Comparison of ENCODE assay signal across 9 mouse cellular contexts in genomic region chr19:4442408-4442807, GRCm38 (mm10). TPM values are rescaled to one million over a fixed set of nuclear protein-coding genes. Genes with fewer than 3 reads are reported as not detected.
DNase-seq lines count a peak whose midpoint lies in the region; ATAC-seq lines count a peak whose summit lies in the region.
"Had no signal": no experiment of that assay in that cellular context is flagged by ENCODE, and none has a peak within 500 bp of the region (broad histone marks: within the 10 kb centered on the region; RNA-seq: fewer than 3 reads in every experiment).

No protein-coding gene starts in this region.

- H3K27me3 ChIP-seq in heart, embryonic 16.5 days (ENCODE audit: control insufficient read depth, insufficient read depth, low read length): no peaks in the 10 kb centered on the region

- WGBS in heart, embryonic 16.5 days: 7% methylated on average over 3 of the region's 3 CpGs

- peak; percentile 53 for DNase-seq in ES-CJ7 (ENCODE audit: low read depth, low spot score)
- peak; percentile 28 for DNase-seq in brain, embryonic 18.5 days (ENCODE audit: low read depth, low spot score)
- peak; percentile 82 to 88 for DNase-seq in kidney, postnatal 36 days
- DNase-seq in lung, adult 18-20 months: peak; percentile 58 to 70
- peak; percentile 71 for DNase-seq in ovary, postnatal 36 days (ENCODE audit: low spot score)
- DNase-seq in thymus, postnatal 36 days: peak; percentile 56 to 64

- no peaks in the 10 kb centered on the region for H3K36me3 ChIP-seq in heart, embryonic 16.5 days (ENCODE audit: control insufficient read depth, insufficient read depth)

- ATAC-seq in erythroid progenitor cell, adult 5-6 weeks (replicated peaks; ENCODE audit: low FRiP score, poor library complexity, severe bottlenecking): peak; percentile 65
- no peak for ATAC-seq in heart, embryonic 16.5 days (replicated peaks; ENCODE audit: extremely low read depth, insufficient read depth, low FRiP score)

- H3K4me1 ChIP-seq in heart, embryonic 16.5 days (ENCODE audit: control insufficient read depth, insufficient read depth, low read length): peaks cover 33% of the 10 kb centered on the region

- H3K9ac ChIP-seq in heart, embryonic 16.5 days (ENCODE audit: low read length): no peak overlapping the region

- no peaks in the 10 kb centered on the region for H3K9me3 ChIP-seq in heart, embryonic 16.5 days (replicated peaks; ENCODE audit: control insufficient read depth, low read length)

- 0 out of 2 replicates have a peak overlapping the region, but pooled peaks have one; percentile 19 for H3K27ac ChIP-seq in heart, embryonic 16.5 days (ENCODE audit: low read length)

- no peak overlapping the region for H3K4me2 ChIP-seq in heart, embryonic 16.5 days (ENCODE audit: low read depth, low read length)

- H3K4me3 ChIP-seq in heart, embryonic 16.5 days (ENCODE audit: low read length): no peak overlapping the region

RNA-seq across cellular contexts. Expression of gene Rhod, which starts 3.2 kb away (rescaled TPM):
- total RNA-seq in erythroid progenitor cell, adult 5-6 weeks (2015; ENCODE audit: low replicate concordance): not detected in 2 replicates
- not detected in 2 replicates for total RNA-seq in erythroid progenitor cell, adult 5-6 weeks (2017; ENCODE audit: low replicate concordance)
- 18.3 and 20.4 TPM in 2 replicates for polyA plus RNA-seq in heart, embryonic 16.5 days (2015; fragmentation: Nextera tagmentation; extraction: Ambion mirVana)

RNA-seq across cellular contexts. Expression of gene Syt12, which starts 34.8 kb away (rescaled TPM):
- not detected in 2 replicates for total RNA-seq in erythroid progenitor cell, adult 5-6 weeks (2015; ENCODE audit: low replicate concordance)
- not detected in 2 replicates for total RNA-seq in erythroid progenitor cell, adult 5-6 weeks (2017; ENCODE audit: low replicate concordance)
- 0.76 and 1.1 TPM in 2 replicates for polyA plus RNA-seq in heart, embryonic 16.5 days (2015; fragmentation: Nextera tagmentation; extraction: Ambion mirVana)

RNA-seq across cellular contexts. Expression of gene Kdm2a, which starts 44.3 kb away (rescaled TPM):
- 40.7 and 74.2 TPM in 2 replicates for total RNA-seq in erythroid progenitor cell, adult 5-6 weeks (2015; ENCODE audit: low replicate concordance)
- total RNA-seq in erythroid progenitor cell, adult 5-6 weeks (2017; ENCODE audit: low replicate concordance): 79.4 and 114 TPM in 2 replicates
- 31.9 and 35.9 TPM in 2 replicates for polyA plus RNA-seq in heart, embryonic 16.5 days (2015; fragmentation: Nextera tagmentation; extraction: Ambion mirVana)

RNA-seq across cellular contexts. Expression of gene 2010003K11Rik, which starts 56.0 kb away (rescaled TPM):
- not detected in 2 replicates for total RNA-seq in erythroid progenitor cell, adult 5-6 weeks (2015; ENCODE audit: low replicate concordance)
- not detected in 2 replicates for total RNA-seq in erythroid progenitor cell, adult 5-6 weeks (2017; ENCODE audit: low replicate concordance)
- 0.12 TPM in 1 of 2 replicates, not detected in the other for polyA plus RNA-seq in heart, embryonic 16.5 days (2015; fragmentation: Nextera tagmentation; extraction: Ambion mirVana)
- total RNA-seq: layer of hippocampus, adult 8-10 months had no signal

Comparison
In these comparisons a context has a peak if more than half of its experiments do, and no peak if none do; other contexts are left out.
1. DNase-seq: peak in every context shown above with its lines; median percentile 85 in kidney, postnatal 36 days; 71 in ovary, postnatal 36 days; 64 in lung, adult 18-20 months; 60 in thymus, postnatal 36 days; 53 in ES-CJ7; 28 in brain, embryonic 18.5 days.